Mouse (Mus musculus): Measurements from ENCODE around the gene Zscan18. TPM values are rescaled to one million over a fixed set of nuclear protein-coding genes. Genes with fewer than 3 reads are reported as not detected.
A peak's percentile ranks its signal among the peaks of the same experiment; 100 is the strongest.

Zscan18 gene
- 1 to 10 TPM in 1 of 2 experiments, under 1 TPM in 1; 0.73 to 1.1 TPM for total RNA-seq (2021)
- 1.1 TPM in 2 replicates for polyA plus RNA-seq (2012; rRNA removed)
- long read RNA-seq, partial matches to known transcripts: 0 of 1 reads
- long read RNA-seq, other reads (novel, unspliced or antisense): 1 of 1 reads

- intact Hi-C loops (cut with DNase I): loop anchor here (2.0 to 5.0 kb wide), 2 partner anchors 16 to 34 kb away; partner anchors contain the start of gene Zfp329
- TF ChIP-seq POLR2A (IDR thresholded peaks at IDR 0.05; ENCODE audit: insufficient read depth, low read depth, low read length) (peak; percentile 69; the same call in 1 of the 2 replicates), EP300 (IDR thresholded peaks at IDR 0.05; ENCODE audit: insufficient read depth, low read depth, low read length) (no peak)
- no peaks in the 10 kb centered on the region; the same call in 1 of the 2 replicates for H3K4me1 ChIP-seq (ENCODE audit: control insufficient read depth, insufficient read depth, low read length)
- peak within 1 kb of the TSS; percentile 53 for H3K27ac ChIP-seq
- no peaks in the 10 kb centered on the region for H3K79me2 ChIP-seq (replicated peaks; ENCODE audit: control insufficient read depth, insufficient read depth, low read length)
- H3K27me3 ChIP-seq (ENCODE audit: control insufficient read depth, insufficient read depth, low read length): no peaks in the 10 kb centered on the region
- peak within 1 kb of the TSS; percentile 60 for H3K4me3 ChIP-seq
- H3K9ac ChIP-seq (ENCODE audit: low read depth, low read length): peak within 1 kb of the TSS; percentile 66
- peak; percentile 74 to 78 for DNase-seq
- H3K36me3 ChIP-seq (ENCODE audit: control insufficient read depth, insufficient read depth, low read length): no peaks in the 10 kb centered on the region
- WGBS: 5% methylated on average over 31 of the region's 31 CpGs
These were observed at the start of gene Zscan18 for GRCm38 (mm10) chr7:12802866-12803726. Zscan18 (minus strand) TSS chr7:12803635.

GRCm38 (mm10) chr7:12835779-12836178, 32.3 kb upstream of the Zscan18 start:
- 94% methylated on average over 4 of the region's 4 CpGs for WGBS
- Histone ChIP-seq H3K79me2 (replicated peaks; ENCODE audit: control insufficient read depth, insufficient read depth, low read length) (no peaks in the 10 kb centered on the region), H3K27me3 (ENCODE audit: control insufficient read depth, insufficient read depth, low read length) (no peaks in the 10 kb centered on the region), H3K27ac (no peak overlapping the region), H3K4me1 (ENCODE audit: control insufficient read depth, insufficient read depth, low read length) (peaks cover 2% of the 10 kb centered on the region; the same call in 1 of the 2 replicates), H3K9ac (ENCODE audit: low read depth, low read length) (no peak overlapping the region), H3K4me3 (peak overlapping the region; percentile 62; the same call in 1 of the 2 replicates), H3K36me3 (ENCODE audit: control insufficient read depth, insufficient read depth, low read length) (peaks cover 19% of the 10 kb centered on the region)
- DNase-seq: no peak
- intact Hi-C loops (cut with DNase I): loop anchor here (2.0 to 10.0 kb wide), 6 partner anchors 17 to 361 kb away; partner anchors contain the start of genes Mzf1, Zfp128, Zfp329 and Zfp606
- TF ChIP-seq POLR2A (IDR thresholded peaks at IDR 0.05; ENCODE audit: insufficient read depth, low read depth, low read length) (no peak), CTCF (IDR thresholded peaks at IDR 0.05) (no peak), EP300 (IDR thresholded peaks at IDR 0.05; ENCODE audit: insufficient read depth, low read depth, low read length) (no peak)

DNA sequence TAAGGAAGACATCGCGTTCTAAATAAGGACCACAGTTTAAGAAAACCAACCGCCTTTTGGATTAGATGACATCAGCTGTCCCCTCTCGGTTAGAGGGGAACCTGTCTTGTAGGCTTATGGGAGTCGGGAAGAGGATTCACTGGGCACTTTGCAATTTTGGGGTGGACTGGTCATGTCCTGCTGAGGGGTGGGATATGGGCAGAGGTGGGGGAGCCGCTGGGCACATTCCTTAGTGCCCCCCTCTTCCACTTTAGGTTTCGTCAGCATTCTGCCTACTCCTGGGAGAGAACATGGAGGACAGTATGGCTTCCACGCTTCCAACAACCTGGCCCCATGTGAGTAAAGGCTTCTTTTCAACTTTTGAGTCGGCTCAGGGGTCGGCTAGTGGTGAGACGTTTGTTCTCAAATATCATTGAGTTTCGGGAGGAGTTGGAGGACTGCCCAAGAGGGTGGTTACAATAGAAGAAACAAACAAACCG, 31.8 kb upstream of the Zscan18 start:
- Histone ChIP-seq H3K36me3 (ENCODE audit: control insufficient read depth, insufficient read depth, low read length) (peaks cover 19% of the 10 kb centered on the region), H3K9ac (ENCODE audit: low read depth, low read length) (peak overlapping the region; percentile 72), H3K4me3 (peak overlapping the region; percentile 62), H3K4me1 (ENCODE audit: control insufficient read depth, insufficient read depth, low read length) (peaks cover 2% of the 10 kb centered on the region; the same call in 1 of the 2 replicates), H3K27me3 (ENCODE audit: control insufficient read depth, insufficient read depth, low read length) (no peaks in the 10 kb centered on the region), H3K27ac (peak overlapping the region; percentile 96), H3K79me2 (replicated peaks; ENCODE audit: control insufficient read depth, insufficient read depth, low read length) (no peaks in the 10 kb centered on the region)
- no peak for DNase-seq
- intact Hi-C loops (cut with DNase I): loop anchor here (2.0 to 10.0 kb wide), 6 partner anchors 16 to 360 kb away; partner anchors contain the start of genes Mzf1, Zfp128, Zfp329 and Zfp606
- no peak for TF ChIP-seq CTCF (IDR thresholded peaks at IDR 0.05)
- no peak for TF ChIP-seq POLR2A (IDR thresholded peaks at IDR 0.05; ENCODE audit: insufficient read depth, low read depth, low read length)
- no peak for TF ChIP-seq EP300 (IDR thresholded peaks at IDR 0.05; ENCODE audit: insufficient read depth, low read depth, low read length)
- WGBS: 16% methylated on average over 13 of the region's 13 CpGs

- Histone ChIP-seq H3K79me2 (replicated peaks; ENCODE audit: control insufficient read depth, insufficient read depth, low read length) (no peaks in the 10 kb centered on the region), H3K4me3 (peak within 1 kb of the TSS; percentile 62), H3K36me3 (ENCODE audit: control insufficient read depth, insufficient read depth, low read length) (peaks cover 19% of the 10 kb centered on the region), H3K27ac (peak within 1 kb of the TSS; percentile 96), H3K4me1 (ENCODE audit: control insufficient read depth, insufficient read depth, low read length) (peaks cover 2% of the 10 kb centered on the region; the same call in 1 of the 2 replicates), H3K9ac (ENCODE audit: low read depth, low read length) (peak within 1 kb of the TSS; percentile 74), H3K27me3 (ENCODE audit: control insufficient read depth, insufficient read depth, low read length) (no peaks in the 10 kb centered on the region)
- intact Hi-C loops (cut with DNase I): loop anchor here (2.0 to 10.0 kb wide), 7 partner anchors 16 to 360 kb away; partner anchors contain the start of genes Mzf1, Ube2m, Zfp128 and Zfp329
- DNase-seq: peak; percentile 93 to 94
- WGBS: 2% methylated on average over 47 of the region's 47 CpGs
- peak; percentile 52; the same call in 1 of the 2 replicates for TF ChIP-seq EP300 (IDR thresholded peaks at IDR 0.05; ENCODE audit: insufficient read depth, low read depth, low read length)
- peak; percentile 56 for TF ChIP-seq CTCF (IDR thresholded peaks at IDR 0.05)
- peak; percentile 75 for TF ChIP-seq POLR2A (IDR thresholded peaks at IDR 0.05; ENCODE audit: insufficient read depth, low read depth, low read length)
These were observed 31.0 kb upstream of the Zscan18 start, which contains the start of gene Zfp110 for GRCm38 (mm10) chr7:12834162-12835120. Zfp110 (plus strand) TSS chr7:12834761.
